Mouse (Mus musculus) heart, embryonic 15.5 days (tissue): ENCODE results near the gene Pllp. TPM values are rescaled to one million over a fixed set of nuclear protein-coding genes. Genes with fewer than 3 reads are reported as not detected.

ENCODE experiments used
- ATAC-seq: fragments of 200-750 bp; cut with Nextera tagmentation; replicated peaks from 2 replicates; pipeline ENCODE4 v1.8.0; 2017; ENCODE audit warnings: low read depth, moderate TSS enrichment; ENCODE audit not compliant: insufficient number of reproducible peaks, insufficient read depth, low FRiP score
- H3K27ac ChIP-seq: fragments of 300-500 bp; sonication (generic); 2 replicates; pipeline ENCODE4 v1.5.1; 2015; ENCODE audit warnings: mild to moderate bottlenecking, inconsistent platforms
- H3K27me3 ChIP-seq: fragments of 300-500 bp; sonication (generic); 2 replicates; pipeline ENCODE4 v1.6.1; 2015; ENCODE audit warnings: inconsistent platforms
- H3K36me3 ChIP-seq: fragments of 300-500 bp; sonication (generic); 2 replicates; pipeline ENCODE4 v1.6.1; 2015; ENCODE audit warnings: mild to moderate bottlenecking, inconsistent platforms
- H3K4me1 ChIP-seq: fragments of 300-500 bp; sonication (generic); replicated peaks from 2 replicates; pipeline ENCODE4 v1.6.1; 2015; ENCODE audit warnings: inconsistent platforms
- H3K4me2 ChIP-seq: fragments of 300-500 bp; sonication (generic); 2 replicates; pipeline ENCODE4 v1.6.1; 2015; ENCODE audit warnings: inconsistent platforms, mild to moderate bottlenecking, moderate library complexity
- H3K4me3 ChIP-seq: fragments of 300-500 bp; sonication (generic); 2 replicates; pipeline ENCODE4 v1.5.1; 2015; ENCODE audit warnings: mild to moderate bottlenecking, inconsistent platforms
- H3K9ac ChIP-seq: fragments of 300-500 bp; sonication (generic); 2 replicates; pipeline ENCODE4 v1.6.1; 2015; ENCODE audit warnings: mild to moderate bottlenecking, inconsistent platforms
- H3K9me3 ChIP-seq: fragments of 300-500 bp; sonication (generic); replicated peaks from 2 replicates; pipeline ENCODE4 v1.6.1; 2016; ENCODE audit warnings: inconsistent platforms
- WGBS: fragments of 180-500 bp; shearing (Covaris S2); methylation state at CpG from one replicate; pipeline ENCODE4 v1.1.7; 2015; ENCODE audit warnings: mixed read lengths; 5-methylcytosine and 5-hydroxymethylcytosine counted together
- polyA plus RNA-seq: library from polyadenylated mRNA; unstranded; fragments of >200 nt; fragmentation: Nextera tagmentation; extraction: Ambion mirVana; gene quantifications from 2 replicates; pipeline ENCODE4 v1.2.1, GENCODE M21; 2015

Pllp gene
- 0.23 and 0.96 TPM in 2 replicates for polyA plus RNA-seq

GRCm38 (mm10) chr8:94695994-94696384 lies at the start of gene Pllp:
Gene Pllp (minus strand): TSS chr8:94696278.
- ATAC-seq, result no peak; the same call in 1 of the 2 replicates
- Histone ChIP-seq H3K36me3 (no peaks in the 10 kb centered on the region), H3K9ac (0 out of 2 replicates have a peak within 1 kb of the TSS, but pooled peaks have one; percentile 16), H3K4me1 (peaks cover 14% of the 10 kb centered on the region), H3K4me3 (peak within 1 kb of the TSS; percentile 49), H3K9me3 (no peaks in the 10 kb centered on the region), H3K27me3 (peaks cover 58% of the 10 kb centered on the region), H3K4me2 (peak within 1 kb of the TSS; percentile 79), H3K27ac (no peak within 1 kb of the TSS)
- under 1% methylated on average over 41 of the region's 41 CpGs for WGBS

- H3K9me3 ChIP-seq, result no peaks in the 10 kb centered on the region
- 90% methylated on average over 7 of the region's 7 CpGs for WGBS
- no peak within 1 kb of the TSS for H3K27ac ChIP-seq
- no peaks in the 10 kb centered on the region; the same call in 1 of the 2 replicates for H3K27me3 ChIP-seq
- H3K9ac ChIP-seq, result no peak within 1 kb of the TSS
- no peaks in the 10 kb centered on the region for H3K36me3 ChIP-seq
- no peak for ATAC-seq
- H3K4me3 ChIP-seq, result no peak within 1 kb of the TSS
- H3K4me2 ChIP-seq, result no peak within 1 kb of the TSS
- no peaks in the 10 kb centered on the region for H3K4me1 ChIP-seq
Observed at GRCm38 (mm10) chr8:94745476-94746184, 49.6 kb upstream of the Pllp start, which contains the start of gene Ccl22. Gene Ccl22 (plus strand): TSS chr8:94745590.

- no peaks in the 10 kb centered on the region for H3K4me1 ChIP-seq
- H3K4me3 ChIP-seq, result no peak overlapping the region
- H3K36me3 ChIP-seq, result no peaks in the 10 kb centered on the region
- H3K9me3 ChIP-seq, result no peaks in the 10 kb centered on the region
- ATAC-seq, result no peak
- 75% methylated on average over 9 of the region's 9 CpGs for WGBS
- H3K27ac ChIP-seq, result no peak overlapping the region
- no peak overlapping the region for H3K9ac ChIP-seq
- H3K27me3 ChIP-seq, result no peaks in the 10 kb centered on the region; the same call in 1 of the 2 replicates
- no peak overlapping the region for H3K4me2 ChIP-seq
Observed at GRCm38 (mm10) chr8:94744972-94745371, 48.9 kb upstream of the Pllp start.

- 88% methylated on average over 5 of the region's 5 CpGs for WGBS
- no peaks in the 10 kb centered on the region; the same call in 1 of the 2 replicates for H3K27me3 ChIP-seq
- ATAC-seq, result no peak
- H3K36me3 ChIP-seq, result no peaks in the 10 kb centered on the region
- no peak overlapping the region for H3K9ac ChIP-seq
- no peaks in the 10 kb centered on the region for H3K4me1 ChIP-seq
- H3K4me3 ChIP-seq, result no peak overlapping the region
- no peaks in the 10 kb centered on the region for H3K9me3 ChIP-seq
- no peak overlapping the region for H3K4me2 ChIP-seq
- H3K27ac ChIP-seq, result no peak overlapping the region
Observed at GRCm38 (mm10) chr8:94744484-94744883, 48.4 kb upstream of the Pllp start.

- WGBS, result 85% methylated on average over 4 of the region's 4 CpGs
- H3K27me3 ChIP-seq, result no peaks in the 10 kb centered on the region
- H3K9me3 ChIP-seq, result no peaks in the 10 kb centered on the region
- no peaks in the 10 kb centered on the region for H3K36me3 ChIP-seq
- H3K4me1 ChIP-seq, result no peaks in the 10 kb centered on the region
- H3K4me3 ChIP-seq, result no peak overlapping the region
- H3K27ac ChIP-seq, result no peak overlapping the region
- no peak overlapping the region for H3K4me2 ChIP-seq
- no peak for ATAC-seq
- no peak overlapping the region for H3K9ac ChIP-seq
Observed at GRCm38 (mm10) chr8:94741726-94742125, 45.6 kb upstream of the Pllp start.

- 88% methylated on average over 3 of the region's 3 CpGs for WGBS
- H3K27me3 ChIP-seq, result no peaks in the 10 kb centered on the region
- H3K9me3 ChIP-seq, result no peaks in the 10 kb centered on the region
- peaks cover 5% of the 10 kb centered on the region; the same call in 1 of the 2 replicates for H3K4me1 ChIP-seq
- H3K27ac ChIP-seq, result no peak overlapping the region
- no peak for ATAC-seq
- no peak overlapping the region for H3K4me2 ChIP-seq
- no peak overlapping the region for H3K4me3 ChIP-seq
- H3K36me3 ChIP-seq, result no peaks in the 10 kb centered on the region
- no peak overlapping the region for H3K9ac ChIP-seq
Observed at GRCm38 (mm10) chr8:94740591-94740990, 44.5 kb upstream of the Pllp start.

GRCm38 (mm10) chr8:94739829-94740228 lies 43.8 kb upstream of the Pllp start:
- no peaks in the 10 kb centered on the region for H3K36me3 ChIP-seq
- no peak for ATAC-seq
- H3K4me1 ChIP-seq, result peaks cover 5% of the 10 kb centered on the region
- WGBS, result 77% methylated on average over 6 of the region's 6 CpGs
- H3K9me3 ChIP-seq, result no peaks in the 10 kb centered on the region
- no peak overlapping the region for H3K9ac ChIP-seq
- no peak overlapping the region for H3K27ac ChIP-seq
- H3K27me3 ChIP-seq, result no peaks in the 10 kb centered on the region
- no peak overlapping the region for H3K4me3 ChIP-seq
- H3K4me2 ChIP-seq, result no peak overlapping the region

GRCm38 (mm10) chr8:94735426-94736094 lies 39.5 kb upstream of the Pllp start:
- ATAC-seq, result 0 out of 2 replicates have a peak, but pooled peaks have one; percentile 7
- peak overlapping the region; percentile 41 for H3K4me2 ChIP-seq
- H3K36me3 ChIP-seq, result no peaks in the 10 kb centered on the region
- no peak overlapping the region for H3K27ac ChIP-seq
- no peak overlapping the region for H3K9ac ChIP-seq
- peak overlapping the region; percentile 18 for H3K4me3 ChIP-seq
- H3K4me1 ChIP-seq, result peaks cover 5% of the 10 kb centered on the region
- H3K27me3 ChIP-seq, result no peaks in the 10 kb centered on the region
- WGBS, result 42% methylated on average over 5 of the region's 5 CpGs
- no peaks in the 10 kb centered on the region for H3K9me3 ChIP-seq

GRCm38 (mm10) chr8:94734735-94735350 lies 38.8 kb upstream of the Pllp start:
- H3K27me3 ChIP-seq, result no peaks in the 10 kb centered on the region
- ATAC-seq, result no peak
- H3K9ac ChIP-seq, result no peak overlapping the region
- H3K27ac ChIP-seq, result no peak overlapping the region
- no peaks in the 10 kb centered on the region for H3K36me3 ChIP-seq
- H3K4me1 ChIP-seq, result peaks cover 5% of the 10 kb centered on the region
- 76% methylated on average over 7 of the region's 7 CpGs for WGBS
- H3K4me2 ChIP-seq, result no peak overlapping the region
- no peaks in the 10 kb centered on the region for H3K9me3 ChIP-seq
- no peak overlapping the region for H3K4me3 ChIP-seq

GRCm38 (mm10) chr8:94733821-94734465 lies 37.9 kb upstream of the Pllp start:
- WGBS, result 53% methylated on average over 5 of the region's 5 CpGs
- Histone ChIP-seq H3K4me3 (no peak overlapping the region), H3K27ac (no peak overlapping the region), H3K4me1 (peaks cover 5% of the 10 kb centered on the region), H3K4me2 (no peak overlapping the region), H3K36me3 (no peaks in the 10 kb centered on the region), H3K27me3 (no peaks in the 10 kb centered on the region), H3K9me3 (no peaks in the 10 kb centered on the region), H3K9ac (no peak overlapping the region)
- ATAC-seq, result peak; percentile 31; the same call in 1 of the 2 replicates

- Histone ChIP-seq H3K36me3 (no peaks in the 10 kb centered on the region), H3K27me3 (no peaks in the 10 kb centered on the region), H3K4me2 (no peak overlapping the region), H3K27ac (no peak overlapping the region), H3K4me1 (no peaks in the 10 kb centered on the region; the same call in 1 of the 2 replicates), H3K9me3 (no peaks in the 10 kb centered on the region), H3K4me3 (no peak overlapping the region), H3K9ac (no peak overlapping the region)
- 40% methylated on average over 4 of the region's 4 CpGs for WGBS
- no peak for ATAC-seq
Observed at GRCm38 (mm10) chr8:94729301-94729700, 33.2 kb upstream of the Pllp start.
